Mouse (Mus musculus) kidney, postnatal 0 days (tissue): ENCODE measurements around the gene Sdhaf3. TPM values are rescaled to one million over a fixed set of nuclear protein-coding genes. Genes with fewer than 3 reads are reported as not detected.
A peak's percentile ranks its signal among the peaks of the same experiment; 100 is the strongest.

Experiments used
- ATAC-seq: fragments of 200-750 bp; cut with Nextera tagmentation; replicated peaks from 2 replicates; pipeline ENCODE4 v1.8.0; 2017; ENCODE audit warnings: low read depth, moderate number of reproducible peaks, moderate TSS enrichment, moderate library complexity; ENCODE audit not compliant: low FRiP score
- DNase-seq: peaks from one replicate; pipeline ENCODE4 v3.0.0-alpha.2; 2016; ENCODE audit warnings: low spot score
- H3K27ac ChIP-seq: fragments of 300-500 bp; sonication (generic); 2 replicates; pipeline ENCODE4 v1.5.1; 2014; ENCODE audit warnings: mild to moderate bottlenecking
- H3K27me3 ChIP-seq: fragments of 300-500 bp; sonication (generic); 2 replicates; pipeline ENCODE4 v1.6.1; 2014; ENCODE audit warnings: low read length, mixed read lengths; ENCODE audit not compliant: insufficient read depth
- H3K36me3 ChIP-seq: fragments of 300-500 bp; sonication (generic); 2 replicates; pipeline ENCODE4 v1.6.1; 2014; ENCODE audit warnings: low read length, mixed read lengths; ENCODE audit not compliant: insufficient read depth
- H3K4me1 ChIP-seq: fragments of 300-500 bp; sonication (generic); replicated peaks from 2 replicates; pipeline ENCODE4 v1.6.1; 2014; ENCODE audit warnings: antibody characterized with exemption, low read length, mixed read lengths; ENCODE audit not compliant: insufficient read depth
- H3K4me2 ChIP-seq: fragments of 300-500 bp; sonication (generic); 2 replicates; pipeline ENCODE4 v1.6.1; 2014; ENCODE audit warnings: mild to moderate bottlenecking, low read length, moderate library complexity, mixed read lengths
- H3K4me3 ChIP-seq: fragments of 300-500 bp; sonication (generic); replicated peaks from 2 replicates; pipeline ENCODE4 v1.5.1; 2014; ENCODE audit warnings: low read depth, low read length
- H3K9ac ChIP-seq: fragments of 300-500 bp; sonication (generic); 2 replicates; pipeline ENCODE4 v1.6.1; 2014; ENCODE audit warnings: low read depth, low read length
- H3K9me3 ChIP-seq: fragments of 300-500 bp; sonication (generic); replicated peaks from 2 replicates; pipeline ENCODE4 v1.6.1; 2016; ENCODE audit warnings: low read length, inconsistent platforms, mixed read lengths
- CTCF ChIP-seq: IDR thresholded peaks from 2 replicates; pipeline ENCODE4 v1.5.1; 2016; ENCODE audit warnings: antibody characterized with exemption, low read depth, mild to moderate bottlenecking, moderate library complexity
- WGBS: fragments of 180-500 bp; shearing (Covaris S2); extraction: QIAGEN DNeasy Blood & Tissue Kit; methylation state at CpG from one replicate; pipeline ENCODE4 v1.1.7; 2014; 5-methylcytosine and 5-hydroxymethylcytosine counted together
- polyA plus RNA-seq: library from polyadenylated mRNA; unstranded; fragments of >200 nt; fragmentation: Nextera tagmentation; extraction: Ambion mirVana; gene quantifications from 2 replicates; pipeline ENCODE4 v1.2.1, GENCODE M21; 2015

Sdhaf3 gene
- polyA plus RNA-seq, 1 experiment from 2014 or later: 6.4 TPM

DNA sequence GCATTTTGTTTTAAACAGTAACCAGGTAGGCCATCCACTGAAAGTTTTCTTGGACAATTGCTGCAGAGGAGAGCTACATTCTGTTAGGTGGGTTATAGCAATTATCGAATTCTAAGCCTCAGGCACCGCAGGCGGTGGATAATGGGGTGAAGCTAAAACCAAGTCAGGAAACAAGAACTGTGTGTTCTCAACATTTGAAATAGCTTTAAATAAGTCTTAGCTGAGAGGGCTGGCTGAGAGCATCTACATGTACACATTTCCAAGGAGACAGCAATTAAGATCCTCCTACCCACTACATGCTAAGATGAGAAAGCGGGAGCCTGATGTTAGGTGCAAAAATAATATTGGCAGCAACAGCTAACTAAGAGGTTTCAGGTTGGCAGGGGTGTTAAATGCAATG is 127.9 kb downstream of the Sdhaf3 start:
- no peaks in the 10 kb centered on the region for H3K36me3 ChIP-seq
- H3K27me3 ChIP-seq: no peaks in the 10 kb centered on the region
- no peaks in the 10 kb centered on the region for H3K4me1 ChIP-seq
- no peak for ATAC-seq
- H3K4me2 ChIP-seq: no peak overlapping the region
- no peak overlapping the region for H3K27ac ChIP-seq
- no peak for TF ChIP-seq CTCF
- H3K9me3 ChIP-seq: no peaks in the 10 kb centered on the region
- no peak overlapping the region for H3K4me3 ChIP-seq
- H3K9ac ChIP-seq: no peak overlapping the region
- WGBS: 95% methylated on average over 4 of the region's 4 CpGs
- DNase-seq: no peak

DNA sequence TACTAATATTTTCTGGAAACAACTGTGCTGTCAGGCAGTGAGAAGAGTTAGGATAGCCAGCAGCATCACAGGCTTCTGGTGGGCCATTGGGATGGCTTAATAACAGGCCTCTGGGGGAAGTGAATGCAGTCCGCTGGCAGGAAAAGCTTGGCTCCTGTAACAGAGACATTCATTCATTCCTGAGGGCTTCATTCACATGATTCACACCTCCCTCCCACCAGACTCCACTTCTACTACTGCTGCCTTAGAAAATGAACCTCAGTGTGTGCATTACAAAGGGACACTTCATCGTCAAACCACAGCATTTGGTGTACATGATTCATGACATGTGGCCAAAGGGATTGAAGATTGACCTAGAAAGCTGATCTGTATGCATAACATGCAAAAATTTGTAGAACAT is 128.6 kb downstream of the Sdhaf3 start:
- H3K27ac ChIP-seq: no peak overlapping the region
- no peak for DNase-seq
- no peaks in the 10 kb centered on the region for H3K27me3 ChIP-seq
- no peaks in the 10 kb centered on the region for H3K4me1 ChIP-seq
- no peaks in the 10 kb centered on the region for H3K9me3 ChIP-seq
- H3K9ac ChIP-seq: no peak overlapping the region
- 91% methylated on average over 2 of the region's 2 CpGs for WGBS
- no peak overlapping the region for H3K4me2 ChIP-seq
- no peak for ATAC-seq
- no peak for TF ChIP-seq CTCF
- H3K4me3 ChIP-seq: no peak overlapping the region
- H3K36me3 ChIP-seq: no peaks in the 10 kb centered on the region

GRCm38 (mm10) chr6:7085506-7085905 is 129.7 kb downstream of the Sdhaf3 start:
- H3K4me1 ChIP-seq: no peaks in the 10 kb centered on the region
- H3K4me2 ChIP-seq: no peak overlapping the region
- no peaks in the 10 kb centered on the region for H3K36me3 ChIP-seq
- H3K4me3 ChIP-seq: no peak overlapping the region
- H3K27me3 ChIP-seq: no peaks in the 10 kb centered on the region
- H3K9me3 ChIP-seq: no peaks in the 10 kb centered on the region
- no peak for DNase-seq
- H3K9ac ChIP-seq: no peak overlapping the region
- TF ChIP-seq CTCF: no peak
- ATAC-seq: no peak
- 81% methylated on average over 2 of the region's 2 CpGs for WGBS
- no peak overlapping the region for H3K27ac ChIP-seq

- ATAC-seq (no peak), DNase-seq (peak; percentile 7)
- H3K36me3 ChIP-seq: no peaks in the 10 kb centered on the region
- H3K4me2 ChIP-seq: no peak overlapping the region
- 36% methylated on average over 1 of the region's 1 CpGs for WGBS
- H3K9me3 ChIP-seq: no peaks in the 10 kb centered on the region
- H3K4me1 ChIP-seq: no peaks in the 10 kb centered on the region
- H3K9ac ChIP-seq: no peak overlapping the region
- no peak overlapping the region for H3K27ac ChIP-seq
- H3K27me3 ChIP-seq: no peaks in the 10 kb centered on the region
- TF ChIP-seq CTCF: no peak
- no peak overlapping the region for H3K4me3 ChIP-seq
These were observed 136.3 kb downstream of the Sdhaf3 start for GRCm38 (mm10) chr6:7092094-7092493.

Other genes starting within 250 kb of the Sdhaf3 start
- not detected in 2 replicates for gene Dlx6, start 92.7 kb upstream of the Sdhaf3 start, polyA plus RNA-seq
- 0.37 and 0.67 TPM in 2 replicates for gene Dlx5, start 73.9 kb upstream of the Sdhaf3 start, polyA plus RNA-seq